Mouse (Mus musculus): Measurements from ENCODE around the gene Ripply2. TPM values are rescaled to one million over a fixed set of nuclear protein-coding genes. Genes with fewer than 3 reads are reported as not detected.
A peak's percentile ranks its signal among the peaks of the same experiment; 100 is the strongest.

Ripply2 gene
- polyA plus RNA-seq, 1 experiment: not detected

- Histone ChIP-seq H3K4me3 (ENCODE audit: insufficient read depth, low read length) (no peak overlapping the region), H3K27ac (ENCODE audit: insufficient read depth, low read depth, low read length) (no peak overlapping the region), H3K4me1 (ENCODE audit: control insufficient read depth, insufficient read depth, low read length) (peaks cover under 1% of the 10 kb centered on the region; the same call in 1 of the 2 replicates)
- TF ChIP-seq POLR2A (IDR thresholded peaks at IDR 0.05; ENCODE audit: borderline replicate concordance, low read depth, low read length) (no peak), CTCF (IDR thresholded peaks at IDR 0.05; ENCODE audit: low read depth, low read length) (no peak)
Measured at GRCm38 (mm10) chr9:86986703-86987296, 28.5 kb upstream of the Ripply2 start.

- TF ChIP-seq POLR2A (IDR thresholded peaks at IDR 0.05; ENCODE audit: borderline replicate concordance, low read depth, low read length): no peak
- TF ChIP-seq CTCF (IDR thresholded peaks at IDR 0.05; ENCODE audit: low read depth, low read length): no peak
- Histone ChIP-seq H3K4me3 (ENCODE audit: insufficient read depth, low read length) (no peak overlapping the region), H3K4me1 (ENCODE audit: control insufficient read depth, insufficient read depth, low read length) (no peaks in the 10 kb centered on the region), H3K27ac (ENCODE audit: insufficient read depth, low read depth, low read length) (no peak overlapping the region)
Measured at GRCm38 (mm10) chr9:86989822-86990221, 25.5 kb upstream of the Ripply2 start.

DNA sequence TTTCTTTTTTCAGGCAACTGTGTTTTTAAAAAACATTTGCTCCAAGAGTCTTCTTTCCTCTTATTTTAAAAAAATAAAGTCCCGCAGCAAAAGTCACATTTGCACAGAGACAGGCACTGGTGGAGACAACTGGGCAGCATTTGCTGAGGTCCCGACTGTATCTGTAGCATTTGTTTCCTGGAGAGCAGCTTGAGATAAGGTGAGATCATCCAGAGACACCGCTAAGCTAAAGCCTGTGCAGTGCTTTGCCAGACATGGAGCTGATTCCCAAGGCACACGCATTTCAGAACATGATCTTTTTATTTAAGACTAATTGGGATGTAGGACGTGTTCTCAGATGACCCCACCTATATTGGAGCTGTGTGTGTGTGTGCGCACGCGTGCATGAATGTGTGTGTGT, 23.6 kb upstream of the Ripply2 start:
- no peak overlapping the region for H3K4me3 ChIP-seq (ENCODE audit: insufficient read depth, low read length)
- H3K27ac ChIP-seq (ENCODE audit: insufficient read depth, low read depth, low read length): no peak overlapping the region
- H3K4me1 ChIP-seq (ENCODE audit: control insufficient read depth, insufficient read depth, low read length): no peaks in the 10 kb centered on the region
- TF ChIP-seq CTCF (IDR thresholded peaks at IDR 0.05; ENCODE audit: low read depth, low read length): no peak
- no peak for TF ChIP-seq POLR2A (IDR thresholded peaks at IDR 0.05; ENCODE audit: borderline replicate concordance, low read depth, low read length)

DNA sequence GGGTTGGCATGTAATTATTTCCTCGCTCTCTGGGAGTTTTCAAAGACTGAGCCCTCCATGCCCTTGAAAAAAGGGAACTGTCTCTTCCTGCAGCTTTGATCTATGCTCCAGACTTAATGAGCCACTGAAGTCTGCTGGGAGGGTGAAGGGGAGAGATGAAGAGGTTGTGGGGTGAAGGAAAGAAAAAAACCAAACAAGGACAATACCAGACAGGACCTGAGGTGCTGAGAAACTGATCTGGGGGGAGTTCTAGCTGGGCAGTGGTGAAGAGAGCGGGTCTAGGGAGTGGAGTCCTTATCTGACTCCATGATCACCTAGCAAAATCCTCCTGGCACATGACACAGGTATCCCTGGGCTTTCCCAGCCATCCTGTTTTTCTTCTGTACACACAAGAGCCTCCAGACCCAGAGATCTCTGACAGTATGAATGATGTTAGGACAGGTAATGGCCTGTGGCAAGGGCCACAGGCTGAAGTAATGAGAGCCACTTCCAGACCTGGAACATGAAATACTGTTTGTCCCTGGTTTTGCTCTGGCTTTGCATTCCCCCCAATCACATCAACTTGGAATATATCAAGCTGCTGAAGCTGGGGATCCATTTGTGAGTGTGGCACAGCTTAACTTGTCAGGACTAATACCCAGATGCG, 18.2 kb upstream of the Ripply2 start:
- Histone ChIP-seq H3K4me1 (ENCODE audit: control insufficient read depth, insufficient read depth, low read length) (peaks cover 26% of the 10 kb centered on the region), H3K4me3 (ENCODE audit: insufficient read depth, low read length) (no peak overlapping the region), H3K27ac (ENCODE audit: insufficient read depth, low read depth, low read length) (no peak overlapping the region)
- TF ChIP-seq POLR2A (IDR thresholded peaks at IDR 0.05; ENCODE audit: borderline replicate concordance, low read depth, low read length) (no peak), CTCF (IDR thresholded peaks at IDR 0.05; ENCODE audit: low read depth, low read length) (no peak)

- Histone ChIP-seq H3K4me1 (ENCODE audit: control insufficient read depth, insufficient read depth, low read length) (peaks cover 31% of the 10 kb centered on the region), H3K4me3 (ENCODE audit: insufficient read depth, low read length) (peak overlapping the region; percentile 9; the same call in 1 of the 2 replicates), H3K27ac (ENCODE audit: insufficient read depth, low read depth, low read length) (peak overlapping the region; percentile 74)
- TF ChIP-seq POLR2A (IDR thresholded peaks at IDR 0.05; ENCODE audit: borderline replicate concordance, low read depth, low read length) (no peak), CTCF (IDR thresholded peaks at IDR 0.05; ENCODE audit: low read depth, low read length) (no peak)
Measured at GRCm38 (mm10) chr9:86999956-87000582, 15.3 kb upstream of the Ripply2 start.

GRCm38 (mm10) chr9:87004701-87005434, 10.5 kb upstream of the Ripply2 start:
- Histone ChIP-seq H3K4me3 (ENCODE audit: insufficient read depth, low read length) (no peak overlapping the region), H3K4me1 (ENCODE audit: control insufficient read depth, insufficient read depth, low read length) (peaks cover 28% of the 10 kb centered on the region), H3K27ac (ENCODE audit: insufficient read depth, low read depth, low read length) (no peak overlapping the region)
- TF ChIP-seq CTCF (IDR thresholded peaks at IDR 0.05; ENCODE audit: low read depth, low read length) (no peak), POLR2A (IDR thresholded peaks at IDR 0.05; ENCODE audit: borderline replicate concordance, low read depth, low read length) (no peak)

- no peak overlapping the region for H3K4me3 ChIP-seq (ENCODE audit: insufficient read depth, low read length)
- TF ChIP-seq CTCF (IDR thresholded peaks at IDR 0.05; ENCODE audit: low read depth, low read length): no peak
- TF ChIP-seq POLR2A (IDR thresholded peaks at IDR 0.05; ENCODE audit: borderline replicate concordance, low read depth, low read length): no peak
- H3K27ac ChIP-seq (ENCODE audit: insufficient read depth, low read depth, low read length): no peak overlapping the region
- peaks cover 25% of the 10 kb centered on the region for H3K4me1 ChIP-seq (ENCODE audit: control insufficient read depth, insufficient read depth, low read length)
Measured at GRCm38 (mm10) chr9:87005435-87005779, 9.9 kb upstream of the Ripply2 start.

GRCm38 (mm10) chr9:87008507-87008906, 6.8 kb upstream of the Ripply2 start:
- Histone ChIP-seq H3K4me1 (ENCODE audit: control insufficient read depth, insufficient read depth, low read length) (peaks cover 15% of the 10 kb centered on the region), H3K27ac (ENCODE audit: insufficient read depth, low read depth, low read length) (no peak overlapping the region), H3K4me3 (ENCODE audit: insufficient read depth, low read length) (no peak overlapping the region)
- TF ChIP-seq POLR2A (IDR thresholded peaks at IDR 0.05; ENCODE audit: borderline replicate concordance, low read depth, low read length): no peak
- no peak for TF ChIP-seq CTCF (IDR thresholded peaks at IDR 0.05; ENCODE audit: low read depth, low read length)

- H3K4me1 ChIP-seq (ENCODE audit: control insufficient read depth, insufficient read depth, low read length): peaks cover 15% of the 10 kb centered on the region
- TF ChIP-seq POLR2A (IDR thresholded peaks at IDR 0.05; ENCODE audit: borderline replicate concordance, low read depth, low read length) (no peak), CTCF (IDR thresholded peaks at IDR 0.05; ENCODE audit: low read depth, low read length) (no peak)
- no peak overlapping the region for H3K27ac ChIP-seq (ENCODE audit: insufficient read depth, low read depth, low read length)
- no peak overlapping the region for H3K4me3 ChIP-seq (ENCODE audit: insufficient read depth, low read length)
Measured at GRCm38 (mm10) chr9:87008919-87009318, 6.4 kb upstream of the Ripply2 start.

Measured in bone marrow macrophage, adult 2 months (primary cell).